Mouse (Mus musculus): ENCODE results near the gene Pakap.

DNA sequence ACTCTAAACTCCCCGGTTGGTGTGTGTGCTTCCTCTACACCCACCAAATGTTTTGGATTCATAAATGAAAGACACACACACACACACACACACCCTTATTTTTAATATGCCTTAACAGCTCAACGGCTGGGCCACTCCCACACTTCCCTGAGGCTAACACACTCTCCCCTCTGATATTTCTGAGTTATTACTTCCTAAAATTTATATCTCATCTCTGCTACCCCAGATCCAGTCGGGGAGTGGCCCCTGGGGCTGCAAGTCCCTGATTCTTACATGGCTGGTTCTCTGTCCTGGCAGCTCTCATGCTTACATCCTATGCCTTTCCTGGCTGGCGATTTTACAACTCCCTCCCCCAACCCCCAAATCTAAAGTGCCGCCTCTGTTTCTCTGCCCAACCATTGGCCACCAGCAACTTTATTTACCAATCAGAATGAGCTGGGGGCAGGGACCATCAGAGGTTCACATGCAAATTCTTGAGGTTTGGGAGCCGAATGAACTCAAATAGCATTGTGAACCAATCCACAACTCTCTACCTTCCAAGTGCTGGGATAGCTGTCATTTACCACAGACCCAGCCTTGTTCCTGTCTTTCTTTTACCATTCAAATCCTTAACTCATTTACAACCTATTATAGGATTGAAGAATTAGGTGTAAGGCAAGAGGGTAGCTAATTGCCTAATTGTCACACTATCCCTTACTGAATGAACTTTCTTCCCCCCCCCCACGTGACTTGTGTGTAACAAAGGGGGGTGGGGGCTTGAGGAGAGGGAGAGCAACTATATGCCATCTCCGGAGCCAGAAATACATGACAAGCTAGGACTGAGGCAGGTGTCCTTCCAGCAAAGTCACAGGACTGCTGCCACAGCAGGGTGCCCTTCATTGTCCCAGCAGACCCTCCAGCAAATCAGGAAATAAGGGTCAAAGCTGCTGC is 351.8 kb downstream of the Pakap start:
- TF ChIP-seq CTCF (IDR thresholded peaks at IDR 0.05; ENCODE audit: borderline replicate concordance, control insufficient read depth, extremely low read depth, insufficient read depth, low read length, poor library complexity) (no peak), POLR2A (IDR thresholded peaks at IDR 0.05; ENCODE audit: control insufficient read depth, extremely low read depth, insufficient read depth, low read length, poor library complexity) (no peak)

All from thymus, adult 2 months (tissue).